Mouse (Mus musculus): ENCODE measurements at regions not wholly inside any gene's neighbourhood (a gene's known extent, or its start where the extent isn't known, plus 50 kb on each side); places are given as distances from the start of the nearest gene placed in this dataset.

DNA sequence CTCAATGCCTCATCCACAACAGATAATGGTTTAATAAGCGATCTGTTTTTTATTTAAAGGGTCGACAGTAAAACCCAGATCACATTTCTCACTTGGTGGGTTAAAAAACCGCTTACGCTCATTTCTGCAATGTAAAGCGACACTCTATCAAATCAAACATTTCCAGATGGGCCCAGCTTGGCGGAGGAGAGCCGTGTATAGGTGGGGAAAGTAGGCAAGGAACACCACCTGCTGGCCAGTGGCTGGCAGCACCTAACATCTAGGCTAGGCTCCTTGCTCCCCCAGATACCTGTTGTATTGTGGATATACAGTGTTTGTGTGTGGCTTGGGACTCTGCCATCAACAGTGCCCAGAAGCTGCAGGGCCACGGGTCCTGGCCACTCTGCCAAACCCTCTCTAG, 50.1 kb upstream of the Ttc34 start:
- H3K27ac ChIP-seq, result no peak overlapping the region
- H3K9me3 ChIP-seq, result no peaks in the 10 kb centered on the region
- no peaks in the 10 kb centered on the region for H3K27me3 ChIP-seq (replicated peaks)
- H3K4me1 ChIP-seq, result peaks cover 14% of the 10 kb centered on the region
- H3K36me3 ChIP-seq, result no peaks in the 10 kb centered on the region
- no peak overlapping the region for H3K9ac ChIP-seq
- ATAC-seq (ENCODE audit: insufficient read depth, low FRiP score, low read depth), result 0 out of 2 replicates have a peak, but pooled peaks have one; percentile 31
- H3K4me3 ChIP-seq (replicated peaks), result no peak overlapping the region
- H3K4me2 ChIP-seq, result no peak overlapping the region
- 39% methylated on average over 8 of the region's 8 CpGs for WGBS
